Mouse (Mus musculus): ENCODE data around the gene Rpl23. TPM values are rescaled to one million over a fixed set of nuclear protein-coding genes. Genes with fewer than 3 reads are reported as not detected.

Gene Rpl23
- total RNA-seq, 4 experiments from 2014 or later = 753 to 943 (median 843) TPM

DNA sequence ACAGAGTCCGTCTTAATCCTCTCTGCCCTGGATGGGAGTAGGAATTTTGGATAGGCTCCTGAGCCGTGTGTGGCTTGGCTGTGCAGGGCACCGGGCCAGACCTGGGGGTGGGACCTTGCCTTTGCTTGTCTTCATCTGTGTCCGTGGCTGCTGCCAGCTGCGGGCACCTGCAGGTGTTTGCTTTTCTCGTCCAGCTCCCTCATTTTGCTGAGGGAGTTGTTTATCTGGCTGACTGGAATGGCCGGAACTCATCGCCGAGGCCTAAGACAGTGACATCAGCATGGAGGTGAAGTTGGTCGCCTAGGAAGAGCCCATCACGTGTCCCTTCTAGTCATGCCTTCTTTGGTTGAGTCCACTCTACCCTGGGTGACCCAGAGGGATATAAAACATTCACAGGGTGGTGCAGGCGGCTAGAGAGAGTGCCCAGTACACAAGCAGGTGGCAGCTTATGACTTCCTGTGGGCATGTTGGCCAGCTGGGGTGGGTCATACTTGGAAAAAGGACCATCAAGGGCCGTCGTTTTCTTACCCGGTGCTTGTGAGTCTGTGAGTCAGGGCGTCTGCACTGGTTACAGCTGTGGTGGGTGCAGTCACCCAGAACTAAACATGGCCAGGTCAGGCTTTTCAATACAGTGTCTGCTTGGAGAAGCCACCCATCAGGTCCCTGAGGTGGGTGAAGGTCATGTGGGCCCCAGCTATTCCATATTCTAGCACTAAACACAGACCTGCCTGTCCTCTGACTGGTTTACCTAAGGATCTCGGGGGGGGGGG, 31.7 kb upstream of the Rpl23 start:
- DNase-seq = no peak

DNA sequence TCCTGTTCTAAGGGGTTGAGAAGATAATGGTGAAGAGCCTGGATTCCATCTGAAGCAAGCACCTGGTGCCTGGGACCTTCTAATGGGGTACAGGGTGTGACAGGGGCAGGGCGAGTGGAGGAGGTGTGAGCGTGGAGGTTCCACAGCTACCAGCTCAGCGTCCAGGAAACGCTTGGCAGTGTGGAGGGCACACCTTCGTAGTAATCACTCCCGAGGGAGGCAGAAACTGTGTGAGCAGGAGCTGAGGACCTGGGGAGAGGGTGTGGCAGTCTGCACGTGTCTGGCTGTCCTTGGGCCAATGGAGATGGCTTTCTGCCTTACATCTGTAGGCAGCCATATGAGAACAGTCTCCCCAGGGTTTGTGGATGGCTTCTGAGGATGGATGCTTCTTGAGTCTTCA, 30.8 kb upstream of the Rpl23 start:
- no peak for DNase-seq

DNA sequence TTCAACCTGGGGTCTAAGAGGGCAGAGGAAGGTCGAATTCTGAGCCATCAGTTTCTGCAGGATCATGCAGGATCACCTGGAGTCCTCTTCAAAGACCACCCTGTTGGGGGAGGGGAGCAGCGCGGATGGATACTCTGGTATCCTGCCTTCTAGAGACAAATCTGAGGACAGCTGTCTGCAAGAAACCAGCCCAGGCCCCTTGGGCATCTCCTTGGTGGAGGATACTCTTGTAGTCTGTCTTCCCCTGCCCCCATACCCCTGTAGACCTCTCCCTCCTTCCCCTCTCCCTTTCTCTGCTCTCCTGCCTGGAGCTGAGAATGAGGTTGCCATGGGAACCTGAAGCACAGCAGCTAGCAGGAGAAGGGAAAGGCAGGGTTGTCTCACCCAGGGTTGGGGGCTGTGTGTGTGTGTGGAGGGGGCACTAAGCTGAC, 30.3 kb upstream of the Rpl23 start:
- no peak for DNase-seq

DNA sequence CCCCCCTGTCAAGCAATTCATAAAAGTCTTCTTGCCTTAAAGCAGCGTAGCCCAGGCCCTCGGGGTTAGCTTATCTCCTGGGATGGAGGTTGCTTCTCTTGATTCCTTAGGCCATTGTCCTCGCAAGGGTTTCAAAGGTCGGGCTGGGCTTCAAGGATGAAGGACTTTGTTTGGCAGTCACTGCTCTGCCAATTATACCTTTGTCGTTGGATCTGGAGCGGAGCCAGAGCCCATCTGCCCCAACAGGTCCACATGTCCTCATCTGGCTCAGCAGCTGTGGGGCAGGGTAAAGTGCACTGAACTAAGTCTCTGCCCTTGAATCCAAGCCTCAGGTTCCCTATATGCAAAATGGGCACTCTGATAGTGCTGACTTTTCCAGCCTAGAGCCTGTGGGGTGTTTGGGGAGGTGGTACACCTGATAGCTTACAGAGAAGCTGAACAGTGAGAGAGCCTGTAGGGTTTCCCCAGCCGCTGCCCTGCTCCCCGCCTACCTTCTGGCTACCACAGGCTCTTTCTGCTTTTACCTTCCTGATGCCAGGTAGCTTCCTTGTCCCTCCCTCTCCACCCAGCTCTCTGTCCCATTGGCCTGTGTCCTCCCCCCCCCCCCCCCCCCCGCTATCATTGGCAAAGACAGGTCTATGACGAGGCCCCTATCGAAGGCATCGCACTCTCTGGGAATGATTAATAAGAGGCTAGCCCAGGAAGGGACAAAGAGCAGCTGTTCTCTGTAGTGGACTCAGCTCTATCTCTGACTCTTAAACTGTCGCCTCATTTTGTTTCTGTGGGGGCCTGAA, 29.5 kb upstream of the Rpl23 start:
- DNase-seq = no peak

DNA sequence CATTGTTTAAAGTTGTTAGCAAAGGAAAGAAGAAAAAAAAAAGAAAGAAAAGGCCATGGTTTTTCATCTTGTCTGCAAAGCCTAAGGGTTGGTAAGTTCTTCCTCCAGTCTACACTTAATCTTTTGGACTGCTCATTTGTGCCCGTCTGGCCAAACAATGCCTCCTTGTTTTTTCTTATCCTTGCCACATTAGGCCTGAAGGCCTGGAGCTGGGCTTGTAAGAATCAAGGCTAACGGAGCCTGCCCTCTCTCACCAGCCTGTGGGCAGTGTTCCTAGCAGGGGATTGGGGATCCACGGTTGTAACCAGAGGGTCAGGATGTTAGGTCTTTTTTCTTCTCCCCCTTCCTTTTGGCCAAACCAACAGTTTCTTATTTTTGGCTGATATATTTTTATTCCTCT, 28.7 kb upstream of the Rpl23 start:
- DNase-seq = no peak

DNA sequence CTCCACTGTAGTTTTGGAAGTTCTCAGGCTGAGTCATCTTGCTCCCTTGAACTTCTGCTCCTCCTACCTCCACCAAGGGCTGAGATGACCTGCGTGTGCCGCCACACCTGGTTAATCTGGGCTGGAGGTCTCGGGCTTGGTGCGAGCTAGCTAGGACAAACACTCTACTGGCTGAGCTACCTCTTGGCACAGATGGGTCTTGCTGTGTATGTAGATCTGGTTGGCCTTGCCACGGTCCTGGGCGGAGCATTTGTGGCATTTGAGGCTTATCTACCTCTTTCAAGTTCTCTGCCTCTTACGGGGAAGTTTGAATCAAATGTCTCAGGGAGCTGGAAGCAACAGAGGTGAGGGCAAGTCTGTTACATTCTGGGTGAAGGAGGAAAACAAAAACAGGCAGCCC, 28.1 kb upstream of the Rpl23 start:
- no peak for DNase-seq

DNA sequence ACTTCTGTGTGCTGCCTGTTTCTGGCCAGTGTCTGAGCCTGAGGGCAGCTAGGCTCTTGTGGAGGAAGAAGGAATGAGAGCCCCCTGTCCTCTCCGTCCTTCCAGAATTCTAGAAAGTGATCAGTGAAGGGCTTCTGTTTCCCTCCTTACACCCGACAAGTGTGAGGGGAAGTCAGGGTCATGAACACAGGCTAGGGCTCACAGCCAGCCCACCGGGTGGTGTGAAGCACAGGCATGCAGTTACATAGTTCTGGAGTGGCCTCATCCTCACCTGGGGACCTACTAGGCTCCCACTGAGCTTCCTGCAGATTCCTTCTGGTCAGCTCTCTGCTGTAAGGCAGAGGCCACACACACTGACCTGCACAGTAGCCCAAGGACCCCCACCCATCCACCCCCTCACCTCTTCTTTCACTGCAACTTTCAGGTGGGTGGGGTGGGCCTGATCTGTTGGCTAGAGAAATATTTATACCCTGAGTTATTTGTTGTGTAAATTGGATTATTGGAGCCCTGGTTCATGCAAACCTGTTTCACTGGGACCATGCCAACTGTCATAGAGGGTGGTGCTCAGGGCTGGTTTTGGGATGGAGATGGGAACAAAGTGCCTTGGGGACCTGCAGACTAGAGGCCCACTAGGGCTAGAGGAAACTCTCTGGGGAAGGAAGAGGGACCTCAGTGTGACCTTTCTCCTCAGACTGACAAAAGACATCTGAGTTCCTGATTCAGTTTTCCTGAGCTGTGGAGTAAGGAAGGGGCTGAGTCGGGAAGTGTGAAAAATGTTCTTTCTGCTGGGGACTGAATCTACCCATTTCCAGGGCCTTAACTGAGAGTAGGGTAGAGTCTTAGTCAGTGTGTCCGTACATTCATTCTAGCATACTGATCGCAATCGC, 27.2 kb upstream of the Rpl23 start:
- DNase-seq = no peak

DNA sequence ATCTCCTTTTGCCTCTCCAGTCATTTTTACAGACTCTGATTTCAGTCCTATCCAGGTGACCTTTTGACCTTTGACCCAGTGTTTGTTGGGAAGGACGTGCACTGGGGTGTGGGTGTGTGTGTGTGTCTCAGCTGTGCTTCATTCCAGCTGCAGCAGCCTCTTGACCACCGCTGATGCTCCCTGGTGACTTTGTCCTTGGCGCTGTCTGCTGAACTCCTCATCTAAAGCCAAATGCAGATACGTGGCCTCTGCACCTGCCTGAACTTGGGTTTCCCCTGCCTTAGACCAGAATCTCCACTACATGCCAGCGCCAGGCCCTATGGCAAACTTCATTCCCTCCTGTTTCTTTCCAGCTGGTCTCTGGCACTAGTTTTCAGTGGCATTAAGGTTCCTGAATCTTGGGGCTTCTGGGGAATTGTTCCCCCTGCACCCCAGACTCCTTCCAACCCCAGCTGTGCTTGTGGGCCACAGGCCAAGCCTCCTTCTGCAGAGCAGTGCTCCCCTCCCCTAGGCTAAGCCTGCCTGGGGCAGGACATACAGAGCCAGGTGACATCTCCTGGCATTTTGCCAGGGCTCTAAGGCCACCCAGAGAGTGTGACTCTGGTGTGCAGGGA, 26.5 kb upstream of the Rpl23 start:
- DNase-seq = no peak

DNA sequence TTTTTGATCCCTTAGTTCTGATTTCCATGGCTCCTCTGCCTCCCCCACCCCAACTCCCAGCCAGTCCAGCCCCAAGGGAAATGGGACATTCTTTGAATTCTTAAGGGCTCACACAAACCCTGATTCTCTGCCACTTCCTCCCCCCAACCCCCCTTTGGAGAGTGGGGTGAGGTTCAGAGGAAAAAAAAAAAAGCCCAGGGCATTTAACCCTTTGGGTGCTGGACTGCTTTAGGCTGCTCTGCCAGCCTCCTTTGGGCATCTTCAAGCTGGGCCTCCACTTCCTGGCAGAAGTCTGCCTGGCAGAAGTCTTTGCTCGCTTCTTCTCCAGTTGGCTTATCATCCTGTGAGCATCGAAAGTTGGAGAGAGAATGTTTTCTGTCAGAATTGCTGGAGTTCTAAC, 25.9 kb upstream of the Rpl23 start:
- DNase-seq = no peak

DNA sequence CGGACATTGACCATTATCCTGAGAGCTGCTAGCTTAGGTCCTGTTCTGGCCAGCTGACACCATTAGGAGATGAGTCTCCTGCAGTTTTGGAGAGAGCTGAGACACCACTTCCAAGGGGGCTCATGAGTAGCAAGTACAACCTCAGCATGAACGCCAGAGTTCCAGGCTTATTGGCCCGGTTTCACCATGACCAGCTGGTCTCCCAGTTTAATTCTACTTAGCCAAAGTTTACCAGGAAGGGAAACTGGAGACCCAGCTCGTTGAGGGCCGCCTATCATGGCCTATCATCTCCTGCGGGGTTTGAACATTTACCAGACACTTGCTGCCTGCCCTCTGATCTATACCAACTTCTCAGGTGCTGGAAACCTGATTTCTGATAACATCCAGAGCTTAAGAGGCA, 25.4 kb upstream of the Rpl23 start:
- DNase-seq = no peak

DNA sequence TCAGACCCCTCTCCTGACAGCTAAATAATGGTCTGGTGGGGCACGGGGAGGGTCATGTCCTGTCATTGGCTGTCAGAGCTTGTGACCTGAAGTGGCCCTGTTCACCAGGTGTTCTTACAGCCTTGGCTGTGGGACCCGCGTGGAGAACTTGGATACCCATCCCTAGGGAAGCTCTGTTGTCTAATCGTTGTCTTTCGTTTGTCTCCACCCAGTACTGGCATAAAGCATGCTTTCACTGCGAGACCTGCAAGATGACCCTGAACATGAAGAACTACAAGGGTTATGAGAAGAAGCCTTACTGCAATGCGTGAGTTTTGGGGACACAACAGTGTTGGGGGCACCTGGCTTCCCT, 24.4 kb upstream of the Rpl23 start:
- no peak for DNase-seq

DNA sequence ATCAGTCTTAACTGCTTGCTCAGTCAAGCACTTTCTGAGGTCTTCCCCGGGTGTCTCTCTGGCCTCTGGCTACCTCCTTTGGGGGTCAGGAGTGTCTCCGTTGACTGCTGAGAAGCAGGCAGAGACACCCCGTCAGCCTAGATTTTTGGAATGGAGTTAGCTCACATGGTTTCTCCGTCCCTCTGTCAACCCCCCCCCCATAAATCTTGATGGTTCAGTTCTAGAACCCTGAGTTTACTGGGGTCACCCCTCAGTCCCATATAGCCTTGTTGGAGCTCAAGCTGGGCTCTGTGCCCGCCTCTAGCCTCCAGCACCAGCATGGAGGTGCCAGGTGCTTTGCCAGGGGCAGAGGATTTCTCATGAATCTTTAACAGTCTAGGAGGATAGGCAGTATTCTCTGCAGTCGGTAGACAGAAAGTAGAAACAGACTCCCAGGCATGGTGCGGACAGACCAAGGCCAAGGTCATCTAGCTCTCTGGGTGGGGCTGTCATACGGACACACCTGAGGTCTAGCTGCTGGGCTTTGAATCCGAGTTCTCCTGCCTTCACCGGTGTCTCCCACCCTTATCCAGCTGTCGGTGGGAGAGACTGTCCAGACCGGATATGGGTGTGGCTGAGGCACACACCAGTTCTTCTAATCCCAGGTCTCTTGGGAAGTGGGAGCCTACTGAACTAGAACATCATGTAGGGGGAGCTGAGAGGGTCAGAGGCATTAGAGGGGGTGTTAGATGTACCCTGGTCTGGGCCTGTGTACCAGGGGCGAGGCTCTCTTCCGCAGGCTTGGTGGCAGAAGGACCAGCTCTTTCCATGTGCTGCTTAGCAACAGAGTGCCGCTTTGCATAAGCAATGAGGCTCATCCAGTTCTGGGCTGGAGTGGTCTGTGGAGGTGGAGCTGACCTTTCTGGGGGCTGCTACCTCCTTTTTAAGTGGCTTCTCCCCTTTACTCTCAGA, 23.7 kb upstream of the Rpl23 start:
- no peak for DNase-seq

DNA sequence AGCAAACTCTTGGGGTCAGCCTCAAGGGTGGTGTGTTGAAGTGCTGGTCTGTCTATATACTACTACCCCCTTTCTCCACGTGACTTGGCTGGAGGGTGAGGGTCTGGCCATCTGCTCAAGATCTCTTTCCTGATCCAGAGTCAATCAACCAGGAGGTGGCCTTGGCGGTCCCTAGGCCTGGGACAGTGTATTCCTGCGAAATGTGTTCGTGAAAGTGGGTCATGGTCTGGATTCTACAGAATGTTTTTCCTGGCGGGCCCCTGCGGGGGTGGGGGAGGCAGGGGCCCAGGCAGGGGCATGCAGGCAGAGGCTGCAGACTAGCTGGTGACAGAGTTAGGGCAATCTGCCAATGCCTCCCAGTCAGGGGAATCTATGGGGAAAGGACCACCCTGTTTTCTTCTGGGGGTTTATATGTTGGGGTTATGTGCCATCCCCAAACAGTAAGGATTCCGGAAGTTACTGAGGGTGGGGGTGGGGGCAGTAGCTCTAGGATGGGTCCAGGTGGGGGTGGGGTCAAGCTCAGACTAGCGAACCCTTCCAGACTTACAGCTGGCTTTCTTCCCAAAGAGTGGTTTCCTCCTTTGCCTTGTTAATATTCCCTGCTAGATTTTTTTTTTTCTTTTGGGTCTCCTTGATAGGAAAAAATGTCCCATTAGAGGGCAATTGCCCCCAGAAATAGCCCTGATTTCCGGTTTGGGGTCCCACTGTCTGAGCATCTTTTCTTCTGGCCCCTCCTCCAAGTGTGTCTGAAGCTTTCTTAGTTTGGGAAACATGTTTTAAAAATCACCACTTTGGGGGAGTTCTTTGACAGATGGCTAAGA, 22.8 kb upstream of the Rpl23 start:
- peak; percentile 64 for DNase-seq

DNA sequence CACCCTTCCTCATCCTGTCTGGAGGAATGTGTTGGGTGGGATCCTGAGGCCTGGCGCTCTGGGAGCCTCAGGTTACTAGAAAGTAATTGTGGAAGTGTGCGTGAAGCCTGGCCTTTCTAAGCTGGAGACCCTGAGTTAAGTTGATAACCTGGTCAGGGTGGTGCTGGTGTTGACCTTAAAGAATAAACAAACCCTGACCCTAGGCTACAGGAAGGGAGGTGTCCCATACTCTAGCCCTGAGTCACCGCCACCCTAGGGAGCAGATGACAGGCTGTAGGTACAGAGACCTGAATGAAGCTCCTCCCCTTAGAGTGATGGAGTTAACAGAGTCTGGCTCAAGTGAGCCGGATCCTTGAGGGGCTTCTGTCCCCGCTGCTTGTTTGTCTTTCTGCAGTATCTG, 21.6 kb upstream of the Rpl23 start:
- no peak for DNase-seq

DNA sequence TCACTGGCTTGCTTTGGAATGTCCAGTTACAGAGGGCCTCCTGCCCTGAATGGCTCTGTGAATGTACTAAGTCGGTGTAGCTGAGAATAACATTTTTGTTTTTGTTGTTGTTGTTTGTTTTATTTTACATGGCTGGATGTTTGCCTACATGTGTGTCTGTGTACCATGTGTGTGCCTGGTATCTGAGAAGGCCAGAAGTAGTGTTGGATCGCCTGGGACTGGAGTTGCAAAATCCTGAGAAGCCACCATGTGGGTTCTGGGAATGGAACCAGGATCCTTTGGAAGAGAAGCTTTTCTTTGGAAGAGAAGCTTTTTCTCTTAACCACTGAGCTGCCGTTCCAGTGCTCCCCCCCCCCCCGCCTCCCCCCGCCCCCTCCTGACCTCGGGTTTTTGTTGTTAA, 20.3 kb upstream of the Rpl23 start:
- DNase-seq = no peak

DNA sequence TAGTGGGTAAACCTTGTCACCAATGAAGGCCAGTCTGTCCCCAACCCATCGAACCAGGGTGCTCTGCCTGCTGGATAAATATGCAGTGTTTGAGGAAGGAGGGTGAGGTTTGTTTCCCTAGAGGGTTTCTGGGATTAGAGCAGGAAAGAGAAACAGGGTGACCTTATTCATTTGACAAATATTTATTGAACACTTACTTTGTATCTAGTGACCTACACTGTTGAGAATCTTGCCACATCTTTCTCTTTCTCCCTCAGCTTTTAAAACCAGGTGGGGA, 19.9 kb upstream of the Rpl23 start:
- DNase-seq = no peak

DNA sequence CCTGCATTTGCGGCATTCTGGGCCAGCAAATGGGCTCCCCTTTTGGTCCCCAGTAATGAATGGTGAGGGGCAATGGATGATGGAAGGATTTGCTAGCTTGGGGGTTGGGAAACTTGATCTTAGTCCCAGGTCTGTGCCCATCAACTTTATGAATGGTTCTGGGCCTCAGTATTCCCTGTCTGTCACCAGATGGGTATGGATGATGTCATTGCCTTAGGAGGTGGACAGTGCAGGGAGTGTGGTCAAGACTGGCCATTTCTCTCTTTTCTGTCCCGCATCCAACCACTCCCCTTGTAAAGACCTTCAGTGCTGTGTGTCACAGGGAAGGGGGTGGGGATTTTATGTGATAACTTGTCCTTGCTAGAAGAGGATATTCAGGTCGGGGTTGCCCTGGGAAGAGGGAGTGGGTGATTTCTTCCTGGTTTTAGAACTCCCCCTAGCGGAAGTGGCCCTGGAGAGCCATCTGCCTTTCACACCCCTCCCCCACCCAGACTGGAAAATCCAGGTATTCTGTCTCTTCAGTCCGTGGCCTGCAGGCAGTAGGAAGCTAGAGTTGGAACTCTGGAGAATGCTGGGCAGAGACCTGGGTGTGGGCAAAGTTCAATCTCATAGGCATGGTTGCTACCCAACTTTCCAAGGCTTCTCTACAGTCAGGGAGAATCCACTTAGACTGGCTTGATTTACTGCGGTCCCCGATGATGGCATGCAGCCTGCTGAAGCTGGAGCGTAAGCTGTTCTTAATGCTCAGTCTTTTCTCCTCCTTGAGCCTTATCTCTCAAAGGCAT, 19.4 kb upstream of the Rpl23 start:
- DNase-seq = peak; percentile 84

DNA sequence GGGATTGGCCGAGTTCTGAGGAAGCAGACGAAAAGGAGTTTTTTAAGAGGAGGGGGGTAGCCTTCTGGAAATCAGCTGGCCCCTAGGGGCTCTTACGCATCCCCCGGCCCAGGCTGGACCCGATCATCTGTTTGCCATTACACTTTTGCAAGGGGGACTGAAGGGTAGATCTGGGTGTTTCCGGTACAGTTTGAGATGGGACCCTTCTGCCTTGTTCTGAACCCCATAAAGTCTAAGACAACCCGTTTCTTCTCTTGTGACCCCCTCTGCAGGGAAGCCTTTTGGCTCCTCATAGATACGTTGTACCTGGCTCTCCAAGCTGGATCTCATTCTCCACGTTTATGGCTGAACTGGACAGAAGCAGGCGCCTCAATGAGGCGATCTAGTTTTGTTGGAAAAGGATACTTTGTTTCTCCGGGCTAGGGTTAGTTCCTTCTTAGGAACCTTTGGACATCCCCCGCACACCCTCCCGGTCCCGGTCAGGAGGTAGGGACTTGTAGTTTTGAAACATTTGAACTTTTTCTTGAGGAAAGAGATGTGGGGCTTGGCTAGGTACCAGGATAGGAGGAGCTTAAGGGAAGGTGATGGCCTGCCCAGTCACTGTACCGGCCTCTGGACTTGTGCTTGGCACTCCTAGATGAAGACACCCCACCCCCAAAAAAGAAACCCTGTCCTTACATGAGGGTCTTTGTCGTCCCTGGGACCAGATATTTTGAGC, 18.6 kb upstream of the Rpl23 start:
- peak; percentile 69 for DNase-seq

DNA sequence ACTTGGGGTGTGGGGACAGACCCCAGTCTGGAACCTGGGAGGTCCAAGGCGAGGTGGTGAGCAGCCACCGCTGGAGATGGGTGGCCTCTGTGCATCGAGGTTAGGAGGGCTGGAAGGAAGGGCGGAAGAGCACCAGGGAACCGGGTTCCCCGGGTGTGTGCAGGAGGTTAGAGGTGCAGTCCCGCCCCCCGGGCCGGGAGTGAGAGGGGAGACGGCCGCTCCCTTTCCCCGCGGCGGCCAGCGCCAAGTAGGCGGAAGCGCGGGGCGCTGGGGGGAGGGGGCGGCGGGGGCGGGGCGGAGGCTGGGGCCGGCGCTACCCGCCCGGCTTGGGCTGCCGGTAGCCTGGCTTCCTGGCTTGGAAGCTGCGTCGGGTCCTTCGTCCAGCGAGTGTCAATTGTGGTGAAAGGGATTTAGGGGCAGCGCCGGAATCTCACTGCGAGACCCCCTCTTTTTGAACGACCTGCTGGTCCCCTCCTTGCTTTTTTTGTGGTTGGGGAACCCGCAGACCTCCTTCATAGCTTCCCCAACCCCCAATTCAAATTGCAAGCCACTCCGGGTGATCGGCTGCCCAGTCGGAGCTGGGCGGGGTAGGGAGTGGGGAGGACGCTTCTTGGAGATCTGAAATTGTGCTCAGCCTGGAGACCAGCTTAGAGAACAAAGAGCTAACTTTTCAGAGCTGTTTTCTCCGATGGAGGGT, 17.9 kb upstream of the Rpl23 start:
- DNase-seq = peak; percentile 73
